Mouse (Mus musculus) heart, adult 2 months (tissue): Measurements from ENCODE around the gene Kcnj8. TPM values are rescaled to one million over a fixed set of nuclear protein-coding genes. Genes with fewer than 3 reads are reported as not detected.

Experiments
- DNase-seq, 2 experiments: peaks; one replicate each; pipeline ENCODE4 v3.0.0; 2021
- H3K27ac ChIP-seq: fragments of 200-600 bp; 2 replicates; pipeline ENCODE4 v1.8.1; 2022
- H3K27me3 ChIP-seq: fragments of 200-500 bp; 2 replicates; pipeline ENCODE4 v1.6.1; 2012; ENCODE audit warnings: mild to moderate bottlenecking, low read length, inconsistent platforms, mixed read lengths; ENCODE audit not compliant: control insufficient read depth, insufficient read depth
- H3K36me3 ChIP-seq: fragments of 200-500 bp; 2 replicates; pipeline ENCODE4 v1.6.1; 2012; ENCODE audit warnings: low read length, inconsistent platforms; ENCODE audit not compliant: control insufficient read depth, insufficient read depth
- H3K4me1 ChIP-seq: fragments of 200-500 bp; 2 replicates; pipeline ENCODE4 v1.6.1; 2011; ENCODE audit warnings: low read length; ENCODE audit not compliant: control insufficient read depth, insufficient read depth
- H3K4me3 ChIP-seq: fragments of 200-600 bp; 2 replicates; pipeline ENCODE4 v1.8.1; 2022
- H3K79me2 ChIP-seq: fragments of 200-500 bp; replicated peaks from 2 replicates; pipeline ENCODE4 v1.6.1; 2012; ENCODE audit warnings: mild to moderate bottlenecking, inconsistent platforms, low read length, moderate library complexity, mixed read lengths; ENCODE audit not compliant: control insufficient read depth, insufficient read depth
- H3K9ac ChIP-seq: fragments of 200-500 bp; 2 replicates; pipeline ENCODE4 v1.6.1; 2012; ENCODE audit warnings: low read depth, mild to moderate bottlenecking, control low read depth, inconsistent platforms, low read length, mixed read lengths
- CTCF ChIP-seq: fragments of 200-600 bp; IDR thresholded peaks from 2 replicates; pipeline ENCODE4 v1.8.1; 2022; ENCODE audit warnings: antibody characterized with exemption, mild to moderate bottlenecking, moderate library complexity
- EP300 ChIP-seq: fragments of 200-500 bp; IDR thresholded peaks from 2 replicates; pipeline ENCODE4 v1.6.1; 2011; ENCODE audit warnings: low read depth, low read length, control low read depth; ENCODE audit not compliant: insufficient read depth
- POLR2A ChIP-seq: fragments of 200-500 bp; IDR thresholded peaks from 2 replicates; pipeline ENCODE4 v1.6.1; 2011; ENCODE audit warnings: mild to moderate bottlenecking, low read depth, low read length, control low read depth; ENCODE audit not compliant: insufficient read depth
- WGBS: fragments of 180-500 bp; shearing (Covaris S2); methylation state at CpG from one replicate; pipeline ENCODE4 v1.1.7; 2018; 5-methylcytosine and 5-hydroxymethylcytosine counted together
- intact Hi-C: fragments of 180-260 bp; cut with DNase I; formaldehyde crosslinking; loops from one replicate; pipeline ENCODE4 v1.15.1; 2025
- polyA plus RNA-seq: library from polyadenylated mRNA; depleted of rRNA; stranded (reverse); fragments of >200 nt; gene quantifications from 2 replicates; pipeline ENCODE4 v1.2.3, GENCODE M21; 2012
- total RNA-seq, 2 experiments: library from RNA; stranded (reverse); gene quantifications; 2 replicates each; pipeline ENCODE4 v1.2.3; 2021

The Kcnj8 gene
- total and polyA plus RNA-seq, 3 experiments: 21.5 to 32.4 (median 23.6) TPM

GRCm38 (mm10) chr6:142538503-142538902 is 32.9 kb downstream of the Kcnj8 start:
- DNase-seq: peak; percentile 46 to 70
- Histone ChIP-seq H3K27me3 (no peaks in the 10 kb centered on the region), H3K79me2 (no peaks in the 10 kb centered on the region), H3K27ac (peak overlapping the region; percentile 56), H3K4me3 (no peak overlapping the region), H3K36me3 (no peaks in the 10 kb centered on the region; the same call in 1 of the 2 replicates), H3K9ac (no peak overlapping the region), H3K4me1 (peaks cover 5% of the 10 kb centered on the region)
- WGBS: 27% methylated on average over 17 of the region's 17 CpGs
- intact Hi-C loops: no loop called here
- peak; percentile 85 for TF ChIP-seq EP300
- 0 out of 2 replicates have a peak, but pooled peaks have one; percentile 20 for TF ChIP-seq POLR2A
- TF ChIP-seq CTCF: no peak

- no peak for DNase-seq
- H3K27ac ChIP-seq: peak overlapping the region; percentile 49
- H3K4me1 ChIP-seq: peaks cover under 1% of the 10 kb centered on the region
- no peaks in the 10 kb centered on the region for H3K27me3 ChIP-seq
- no peak for TF ChIP-seq CTCF
- TF ChIP-seq POLR2A: no peak
- no peak for TF ChIP-seq EP300
- intact Hi-C loops: no loop called here
- WGBS: 29% methylated on average over 5 of the region's 5 CpGs
- H3K4me3 ChIP-seq: no peak overlapping the region
- no peaks in the 10 kb centered on the region for H3K36me3 ChIP-seq
- H3K9ac ChIP-seq: no peak overlapping the region
- no peaks in the 10 kb centered on the region for H3K79me2 ChIP-seq
These were observed 38.0 kb downstream of the Kcnj8 start for GRCm38 (mm10) chr6:142533412-142533811.

- peak overlapping the region; percentile 49 for H3K27ac ChIP-seq
- no peak for DNase-seq
- no peak overlapping the region for H3K9ac ChIP-seq
- no peaks in the 10 kb centered on the region; the same call in none of the 2 replicates for H3K4me1 ChIP-seq
- no peak overlapping the region for H3K4me3 ChIP-seq
- H3K36me3 ChIP-seq: no peaks in the 10 kb centered on the region
- H3K79me2 ChIP-seq: no peaks in the 10 kb centered on the region
- intact Hi-C loops: no loop called here
- H3K27me3 ChIP-seq: no peaks in the 10 kb centered on the region
- 94% methylated on average over 2 of the region's 2 CpGs for WGBS
- TF ChIP-seq POLR2A: no peak
- no peak for TF ChIP-seq EP300
- no peak for TF ChIP-seq CTCF
These were observed 38.7 kb downstream of the Kcnj8 start for GRCm38 (mm10) chr6:142532686-142533085.

- Histone ChIP-seq H3K4me1 (no peaks in the 10 kb centered on the region; the same call in none of the 2 replicates), H3K4me3 (no peak overlapping the region), H3K79me2 (no peaks in the 10 kb centered on the region), H3K9ac (no peak overlapping the region), H3K27me3 (no peaks in the 10 kb centered on the region), H3K27ac (peak overlapping the region; percentile 49; the same call in 1 of the 2 replicates), H3K36me3 (no peaks in the 10 kb centered on the region)
- 93% methylated on average over 17 of the region's 17 CpGs for whole genome bisulfite sequencing
- DNase-seq: no peak
- TF ChIP-seq EP300 (no peak), POLR2A (no peak), CTCF (no peak)
- intact Hi-C loops: no loop called here
These were observed 39.3 kb downstream of the Kcnj8 start for GRCm38 (mm10) chr6:142532141-142532540.

GRCm38 (mm10) chr6:142530378-142530777 is 41.0 kb downstream of the Kcnj8 start:
- intact Hi-C loops: no loop called here
- no peak for DNase-seq
- H3K9ac ChIP-seq: no peak overlapping the region

DNA sequence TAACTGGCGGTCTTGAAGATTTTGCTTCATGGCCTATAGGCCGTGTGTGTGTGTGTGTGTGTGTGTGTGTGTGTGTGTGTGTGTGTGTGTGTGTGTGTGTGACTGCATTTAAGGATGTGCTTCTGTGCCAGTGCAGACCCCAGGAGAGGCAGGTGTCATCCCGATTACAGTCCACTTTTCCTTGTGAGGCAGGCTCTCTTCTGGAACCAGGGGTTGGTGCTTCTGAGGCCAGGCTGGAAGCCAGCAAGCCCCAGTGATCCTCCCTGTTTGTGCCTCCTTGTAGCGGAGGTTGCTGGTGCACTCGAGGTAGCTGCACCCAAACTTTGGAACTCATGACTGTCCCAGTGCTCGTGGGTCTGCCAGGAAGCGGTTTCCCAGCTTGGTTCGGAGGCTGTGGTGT is 41.7 kb downstream of the Kcnj8 start:
- no peaks in the 10 kb centered on the region for H3K36me3 ChIP-seq
- intact Hi-C loops: loop anchor here (5.0 to 10.0 kb wide), 3 partner anchors 43 to 285 kb away; partner anchors contain the start of gene Kcnj8
- no peak overlapping the region for H3K4me3 ChIP-seq
- no peak overlapping the region for H3K9ac ChIP-seq
- no peaks in the 10 kb centered on the region; the same call in none of the 2 replicates for H3K4me1 ChIP-seq
- H3K27me3 ChIP-seq: no peaks in the 10 kb centered on the region
- WGBS: 87% methylated on average over 8 of the region's 8 CpGs
- TF ChIP-seq EP300 (no peak), POLR2A (no peak), CTCF (no peak)
- no peak overlapping the region for H3K27ac ChIP-seq
- no peaks in the 10 kb centered on the region for H3K79me2 ChIP-seq
- DNase-seq: no peak

More at GRCm38 (mm10) chr6:142530378-142530777, 41.0 kb downstream of the Kcnj8 start:
- Histone ChIP-seq H3K36me3 (no peaks in the 10 kb centered on the region), H3K79me2 (no peaks in the 10 kb centered on the region), H3K4me1 (no peaks in the 10 kb centered on the region; the same call in none of the 2 replicates), H3K27ac (peak overlapping the region; percentile 33), H3K27me3 (no peaks in the 10 kb centered on the region), H3K4me3 (no peak overlapping the region)
- WGBS: 68% methylated on average over 5 of the region's 5 CpGs
- no peak for TF ChIP-seq POLR2A
